Mouse (Mus musculus): Measurements from ENCODE around the gene Ola1. TPM values are rescaled to one million over a fixed set of nuclear protein-coding genes. Genes with fewer than 3 reads are reported as not detected.

Ola1 gene
- polyA plus RNA-seq, 1 experiment: 69.6 TPM

- H3K4me1 ChIP-seq (ENCODE audit: control insufficient read depth, insufficient read depth, low read length): no peaks in the 10 kb centered on the region
- no peak overlapping the region for H3K4me3 ChIP-seq (ENCODE audit: insufficient read depth, low read length)
- TF ChIP-seq POLR2A (IDR thresholded peaks at IDR 0.05; ENCODE audit: extremely low read depth, insufficient read depth, low read length): no peak
- TF ChIP-seq CTCF (IDR thresholded peaks at IDR 0.05; ENCODE audit: extremely low read depth, insufficient read depth, low read length): no peak
- no peak overlapping the region for H3K27ac ChIP-seq (ENCODE audit: insufficient read depth, low read length)
These were observed 111.6 kb downstream of the Ola1 start for GRCm38 (mm10) chr2:73107089-73107488.

DNA sequence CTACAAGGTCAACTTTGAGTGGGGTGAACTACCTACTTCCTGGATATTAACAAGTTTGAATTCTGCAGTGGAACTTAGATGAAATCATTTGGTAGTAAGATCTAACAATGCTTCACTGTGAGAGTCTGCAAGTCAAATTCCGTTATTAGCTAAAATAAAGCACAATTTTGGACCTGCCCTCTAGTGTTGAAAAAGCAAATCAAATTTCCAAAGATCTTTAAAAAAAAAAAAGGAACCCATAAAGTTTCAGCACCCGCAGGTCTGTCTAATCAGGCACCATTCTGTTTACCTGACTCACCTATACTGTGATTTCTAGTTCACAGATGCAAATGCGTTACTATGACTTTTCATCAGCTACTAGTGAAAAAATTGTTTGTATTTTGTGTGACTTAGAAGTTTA lies 122.2 kb downstream of the Ola1 start:
- TF ChIP-seq POLR2A (IDR thresholded peaks at IDR 0.05; ENCODE audit: extremely low read depth, insufficient read depth, low read length) (no peak), CTCF (IDR thresholded peaks at IDR 0.05; ENCODE audit: extremely low read depth, insufficient read depth, low read length) (no peak)
- Histone ChIP-seq H3K27ac (ENCODE audit: insufficient read depth, low read length) (no peak overlapping the region), H3K4me1 (ENCODE audit: control insufficient read depth, insufficient read depth, low read length) (no peaks in the 10 kb centered on the region), H3K4me3 (ENCODE audit: insufficient read depth, low read length) (no peak overlapping the region)

DNA sequence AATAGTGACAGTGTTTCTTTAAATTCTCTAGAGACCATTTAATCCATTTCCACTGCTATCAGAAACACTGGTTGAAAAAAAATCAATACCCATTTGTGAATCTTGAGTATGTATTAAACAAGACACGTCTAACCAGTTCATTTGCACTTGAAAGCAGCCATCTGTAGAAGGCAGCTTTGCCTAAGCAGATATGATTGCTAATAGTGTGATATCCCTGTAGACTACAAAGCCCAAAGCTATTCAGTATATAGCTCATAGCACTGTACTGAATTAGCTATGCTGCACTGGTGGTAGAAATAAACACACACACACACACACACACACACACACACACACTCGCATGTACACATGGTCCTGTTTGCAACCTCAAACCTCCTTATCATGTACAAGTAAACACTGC lies 123.4 kb downstream of the Ola1 start:
- no peak for TF ChIP-seq POLR2A (IDR thresholded peaks at IDR 0.05; ENCODE audit: extremely low read depth, insufficient read depth, low read length)
- no peak for TF ChIP-seq CTCF (IDR thresholded peaks at IDR 0.05; ENCODE audit: extremely low read depth, insufficient read depth, low read length)
- Histone ChIP-seq H3K27ac (ENCODE audit: insufficient read depth, low read length) (no peak overlapping the region), H3K4me1 (ENCODE audit: control insufficient read depth, insufficient read depth, low read length) (no peaks in the 10 kb centered on the region), H3K4me3 (ENCODE audit: insufficient read depth, low read length) (no peak overlapping the region)

DNA sequence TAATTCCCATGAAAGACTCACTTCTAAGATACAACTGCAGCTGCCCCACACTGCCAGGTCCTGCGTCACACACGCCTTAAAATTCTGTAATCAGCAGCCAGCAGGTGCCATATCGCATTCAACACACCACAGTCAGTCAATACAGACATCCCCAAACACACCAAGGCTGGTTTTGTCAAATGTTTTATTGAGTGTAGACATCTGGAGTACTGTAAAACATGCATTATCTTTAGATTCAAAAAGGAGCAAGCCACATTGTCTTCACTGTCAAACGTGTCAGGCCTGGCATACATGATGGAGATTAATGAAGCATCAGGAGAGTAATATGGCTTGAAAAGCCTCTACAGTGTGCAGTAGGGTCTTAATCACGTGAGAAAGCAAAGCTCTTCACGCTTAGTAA lies 125.7 kb downstream of the Ola1 start:
- Histone ChIP-seq H3K27ac (ENCODE audit: insufficient read depth, low read length) (no peak overlapping the region), H3K4me3 (ENCODE audit: insufficient read depth, low read length) (no peak overlapping the region), H3K4me1 (ENCODE audit: control insufficient read depth, insufficient read depth, low read length) (no peaks in the 10 kb centered on the region)
- TF ChIP-seq CTCF (IDR thresholded peaks at IDR 0.05; ENCODE audit: extremely low read depth, insufficient read depth, low read length): no peak
- TF ChIP-seq POLR2A (IDR thresholded peaks at IDR 0.05; ENCODE audit: extremely low read depth, insufficient read depth, low read length): no peak

DNA sequence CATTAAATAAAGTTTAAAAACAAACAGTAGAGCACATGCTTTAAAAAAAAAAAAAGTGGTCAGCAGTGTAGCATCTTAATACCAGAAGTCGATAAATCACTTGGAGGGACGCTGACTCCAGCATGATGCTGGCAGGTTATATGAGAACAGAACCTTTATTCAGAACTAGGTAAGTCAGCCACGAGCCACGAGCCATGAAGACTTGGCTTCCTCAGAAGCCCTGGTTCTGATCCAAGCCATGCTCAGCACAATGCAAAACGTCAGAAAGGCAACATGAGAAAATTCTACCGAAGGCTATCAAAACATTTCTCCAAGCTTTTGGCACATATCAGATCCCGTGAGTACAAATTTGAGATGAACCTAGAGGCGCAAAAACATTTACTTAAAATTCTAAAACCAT lies 127.4 kb downstream of the Ola1 start:
- TF ChIP-seq CTCF (IDR thresholded peaks at IDR 0.05; ENCODE audit: extremely low read depth, insufficient read depth, low read length) (no peak), POLR2A (IDR thresholded peaks at IDR 0.05; ENCODE audit: extremely low read depth, insufficient read depth, low read length) (no peak)
- Histone ChIP-seq H3K4me1 (ENCODE audit: control insufficient read depth, insufficient read depth, low read length) (no peaks in the 10 kb centered on the region), H3K27ac (ENCODE audit: insufficient read depth, low read length) (no peak overlapping the region)

GRCm38 (mm10) chr2:73087641-73088040 lies 131.1 kb downstream of the Ola1 start:
- H3K4me3 ChIP-seq (ENCODE audit: insufficient read depth, low read length): no peak overlapping the region

More for the DNA sequence above, 127.4 kb downstream of the Ola1 start:
- H3K4me3 ChIP-seq (ENCODE audit: insufficient read depth, low read length): no peak overlapping the region

GRCm38 (mm10) chr2:73085669-73086304 lies 132.9 kb downstream of the Ola1 start:
- H3K4me1 ChIP-seq (ENCODE audit: control insufficient read depth, insufficient read depth, low read length): no peaks in the 10 kb centered on the region
- TF ChIP-seq POLR2A (IDR thresholded peaks at IDR 0.05; ENCODE audit: extremely low read depth, insufficient read depth, low read length) (no peak), CTCF (IDR thresholded peaks at IDR 0.05; ENCODE audit: extremely low read depth, insufficient read depth, low read length) (no peak)

More at GRCm38 (mm10) chr2:73087641-73088040, 131.1 kb downstream of the Ola1 start:
- Histone ChIP-seq H3K4me1 (ENCODE audit: control insufficient read depth, insufficient read depth, low read length) (no peaks in the 10 kb centered on the region), H3K27ac (ENCODE audit: insufficient read depth, low read length) (no peak overlapping the region)
- no peak for TF ChIP-seq CTCF (IDR thresholded peaks at IDR 0.05; ENCODE audit: extremely low read depth, insufficient read depth, low read length)
- no peak for TF ChIP-seq POLR2A (IDR thresholded peaks at IDR 0.05; ENCODE audit: extremely low read depth, insufficient read depth, low read length)

GRCm38 (mm10) chr2:73082476-73082875 lies 136.2 kb downstream of the Ola1 start:
- H3K4me3 ChIP-seq (ENCODE audit: insufficient read depth, low read length): no peak overlapping the region
- no peak overlapping the region for H3K27ac ChIP-seq (ENCODE audit: insufficient read depth, low read length)
- TF ChIP-seq POLR2A (IDR thresholded peaks at IDR 0.05; ENCODE audit: extremely low read depth, insufficient read depth, low read length) (no peak), CTCF (IDR thresholded peaks at IDR 0.05; ENCODE audit: extremely low read depth, insufficient read depth, low read length) (no peak)
- no peaks in the 10 kb centered on the region for H3K4me1 ChIP-seq (ENCODE audit: control insufficient read depth, insufficient read depth, low read length)

More at GRCm38 (mm10) chr2:73085669-73086304, 132.9 kb downstream of the Ola1 start:
- no peak overlapping the region for H3K27ac ChIP-seq (ENCODE audit: insufficient read depth, low read length)
- no peak overlapping the region for H3K4me3 ChIP-seq (ENCODE audit: insufficient read depth, low read length)

DNA sequence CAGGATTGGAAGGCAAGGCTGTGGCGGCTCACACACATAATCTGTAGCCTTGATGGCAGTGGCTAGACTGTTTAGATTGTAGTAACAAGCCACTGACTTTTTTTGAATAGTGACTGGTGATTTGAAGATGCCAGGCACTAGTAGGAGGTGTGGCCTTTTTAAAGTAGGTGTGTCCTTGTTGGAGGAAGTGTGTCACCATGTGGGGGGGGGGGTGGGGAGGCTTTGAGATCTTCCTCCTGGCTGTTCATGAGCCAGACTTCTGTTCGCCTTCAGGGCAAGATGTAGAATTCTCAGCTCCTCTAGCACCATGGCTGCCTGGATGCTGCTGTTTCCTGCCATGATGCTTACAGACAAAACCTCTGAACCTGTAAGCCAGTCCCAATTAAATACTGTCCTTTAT lies 136.9 kb downstream of the Ola1 start:
- H3K4me1 ChIP-seq (ENCODE audit: control insufficient read depth, insufficient read depth, low read length): no peaks in the 10 kb centered on the region
- TF ChIP-seq CTCF (IDR thresholded peaks at IDR 0.05; ENCODE audit: extremely low read depth, insufficient read depth, low read length) (no peak), POLR2A (IDR thresholded peaks at IDR 0.05; ENCODE audit: extremely low read depth, insufficient read depth, low read length) (no peak)
- H3K27ac ChIP-seq (ENCODE audit: insufficient read depth, low read length): no peak overlapping the region
- no peak overlapping the region for H3K4me3 ChIP-seq (ENCODE audit: insufficient read depth, low read length)

- no peak overlapping the region for H3K4me3 ChIP-seq (ENCODE audit: insufficient read depth, low read length)
- TF ChIP-seq CTCF (IDR thresholded peaks at IDR 0.05; ENCODE audit: extremely low read depth, insufficient read depth, low read length): no peak
- no peak for TF ChIP-seq POLR2A (IDR thresholded peaks at IDR 0.05; ENCODE audit: extremely low read depth, insufficient read depth, low read length)
- H3K27ac ChIP-seq (ENCODE audit: insufficient read depth, low read length): no peak overlapping the region
- H3K4me1 ChIP-seq (ENCODE audit: control insufficient read depth, insufficient read depth, low read length): no peaks in the 10 kb centered on the region
These were observed 138.6 kb downstream of the Ola1 start for GRCm38 (mm10) chr2:73080084-73080483.
